Mouse (Mus musculus) kidney, adult 2 months (tissue): ENCODE data around the gene Sec31b.

Source experiments
- CTCF ChIP-seq: fragments of 200-500 bp; conservative IDR thresholded peaks from 2 replicates; pipeline ENCODE4 v1.5.1; 2011; ENCODE audit warnings: low read depth, mild to moderate bottlenecking, control low read depth, low read length, moderate library complexity, mixed read lengths; ENCODE audit not compliant: insufficient read depth, insufficient read length
- POLR2A ChIP-seq: fragments of 200-500 bp; IDR thresholded peaks from one replicate; pipeline ENCODE4 v1.6.1; 2011; ENCODE audit warnings: low read depth, low read length, control low read depth

DNA sequence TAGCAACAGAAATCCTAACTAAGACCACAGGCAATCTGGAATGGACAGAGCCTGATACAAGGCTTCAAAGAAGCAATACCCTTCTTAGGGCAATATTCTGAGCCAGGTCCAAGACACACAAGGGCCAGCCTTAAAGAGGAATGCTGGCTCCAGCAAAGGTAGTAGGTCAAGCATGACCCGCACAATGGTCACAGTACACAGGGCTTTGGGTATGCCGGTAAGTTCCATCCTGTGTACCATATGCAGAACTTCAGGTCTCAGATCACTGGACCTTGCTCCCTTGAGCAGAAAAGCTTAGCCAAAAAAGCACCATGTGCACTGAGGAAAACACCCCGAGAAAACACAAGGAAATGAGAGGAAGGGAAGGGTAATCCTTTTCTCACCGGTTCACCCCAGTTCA lies 7.6 kb upstream of the Sec31b start:
- TF ChIP-seq CTCF: no peak
- no peak for TF ChIP-seq POLR2A
